Mouse (Mus musculus) kidney, adult 2 months (tissue): ENCODE data around the gene Gpr62.

Experiments used
- CTCF ChIP-seq: fragments of 200-500 bp; conservative IDR thresholded peaks from 2 replicates; pipeline ENCODE4 v1.5.1; 2011; ENCODE audit warnings: low read depth, mild to moderate bottlenecking, control low read depth, low read length, moderate library complexity, mixed read lengths; ENCODE audit not compliant: insufficient read depth, insufficient read length
- POLR2A ChIP-seq: fragments of 200-500 bp; IDR thresholded peaks from one replicate; pipeline ENCODE4 v1.6.1; 2011; ENCODE audit warnings: low read depth, low read length, control low read depth

DNA sequence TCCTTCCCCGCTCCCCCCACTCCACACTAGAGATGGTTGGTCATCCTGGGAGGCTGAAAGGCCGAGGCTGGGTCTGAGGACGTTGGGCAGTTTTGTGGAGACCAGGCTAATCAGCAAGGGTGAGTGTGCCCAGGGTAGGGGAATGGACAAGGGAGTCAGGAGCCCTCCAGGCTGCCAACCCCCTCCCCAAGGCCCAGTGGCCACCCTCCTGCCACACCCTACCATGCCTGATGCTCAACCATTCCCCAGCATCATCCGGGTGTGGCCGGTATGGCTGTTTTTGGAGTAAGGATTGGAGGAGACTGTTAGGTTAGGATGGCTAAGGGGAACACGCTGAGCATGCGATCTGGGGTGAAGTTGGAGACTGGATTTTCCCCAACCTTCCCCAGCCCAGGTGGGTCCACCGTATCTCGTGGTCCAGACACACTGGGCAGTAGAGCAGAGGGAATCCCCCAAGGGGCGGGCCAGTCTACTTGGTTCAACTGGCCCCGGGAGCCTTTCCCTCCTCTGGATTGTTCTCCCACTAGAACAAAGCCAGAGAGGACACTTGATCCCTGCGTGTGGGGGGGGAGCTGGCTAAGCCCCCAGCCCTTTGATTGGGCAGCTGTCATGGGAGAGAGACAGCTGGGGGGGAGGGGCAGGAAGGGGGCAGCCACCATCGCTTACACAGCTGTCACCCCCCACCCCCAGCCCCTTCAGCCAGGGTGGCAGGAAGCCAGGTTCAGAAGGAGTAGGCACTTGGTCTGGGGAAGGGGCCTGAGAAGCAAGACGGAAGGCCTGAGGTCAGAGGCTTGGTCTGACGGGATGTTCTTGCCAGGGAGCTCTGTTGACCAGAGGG, 9.2 kb downstream of the Gpr62 start:
- TF ChIP-seq POLR2A = no peak
- TF ChIP-seq CTCF = no peak
